Mouse (Mus musculus) liver, embryonic 14.5 days (tissue): Measurements from ENCODE around the gene Mon2.

ENCODE experiments used
- CTCF ChIP-seq: IDR thresholded peaks from 2 replicates; pipeline ENCODE4 v1.5.1; 2016; ENCODE audit warnings: antibody characterized with exemption, low read depth, control low read depth
- EP300 ChIP-seq: IDR thresholded peaks from 2 replicates; pipeline ENCODE4 v1.6.1; 2016; ENCODE audit warnings: antibody characterized with exemption, low read depth

DNA sequence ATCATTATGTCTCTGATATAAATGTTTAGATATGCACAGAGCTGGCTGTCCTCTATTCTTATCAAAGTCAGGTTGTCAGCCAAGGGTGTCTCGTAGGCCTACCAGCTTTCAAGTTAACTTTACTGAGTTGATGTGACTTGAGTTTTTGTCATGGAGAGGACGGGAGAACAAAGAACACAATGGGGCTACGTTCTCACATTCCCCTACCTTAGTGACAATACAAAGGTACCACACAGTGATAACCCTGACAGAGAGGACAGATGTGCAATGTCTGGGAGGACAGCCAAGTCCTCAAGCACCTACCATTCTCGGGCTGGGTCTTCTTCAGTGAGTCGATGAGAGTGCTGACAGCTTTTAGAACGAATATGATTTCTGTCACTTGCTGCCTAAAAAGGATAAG lies 76.9 kb downstream of the Mon2 start:
- TF ChIP-seq EP300: no peak
- no peak for TF ChIP-seq CTCF
